Mouse (Mus musculus) heart, postnatal 0 days (tissue): ENCODE data around the gene BC004004. TPM values are rescaled to one million over a fixed set of nuclear protein-coding genes. Genes with fewer than 3 reads are reported as not detected.
A peak's percentile ranks its signal among the peaks of the same experiment; 100 is the strongest.
"Not testable (repeated sequence)": the region's sequence is repeated elsewhere in the genome, so short reads cannot be mapped to it uniquely, and the experiment has no call there.

Experiments used
- ATAC-seq: fragments of 200-750 bp; cut with Nextera tagmentation; 2 replicates; pipeline ENCODE4 v1.8.0; 2017; ENCODE audit warnings: low read depth, moderate number of reproducible peaks, moderate library complexity; ENCODE audit not compliant: insufficient read depth
- DNase-seq: peaks from one replicate; pipeline ENCODE4 v3.0.0-alpha.2; 2016; ENCODE audit warnings: low spot score
- H3K27ac ChIP-seq: fragments of 300-500 bp; sonication (generic); 2 replicates; pipeline ENCODE4 v1.5.1; 2014; ENCODE audit warnings: low read depth, mild to moderate bottlenecking
- H3K27me3 ChIP-seq: fragments of 300-500 bp; sonication (generic); 2 replicates; pipeline ENCODE4 v1.6.1; 2014; ENCODE audit warnings: low read length, mixed read lengths; ENCODE audit not compliant: control insufficient read depth, insufficient read depth
- H3K36me3 ChIP-seq: fragments of 300-500 bp; sonication (generic); replicated peaks from 2 replicates; pipeline ENCODE4 v1.6.1; 2014; ENCODE audit warnings: low read length, mixed read lengths; ENCODE audit not compliant: control insufficient read depth, insufficient read depth
- H3K4me1 ChIP-seq: fragments of 300-500 bp; sonication (generic); 2 replicates; pipeline ENCODE4 v1.6.1; 2014; ENCODE audit warnings: antibody characterized with exemption; ENCODE audit not compliant: control insufficient read depth, insufficient read depth
- H3K4me2 ChIP-seq: fragments of 300-500 bp; sonication (generic); 2 replicates; pipeline ENCODE4 v1.6.1; 2014; ENCODE audit warnings: low read depth, mild to moderate bottlenecking, low read length, moderate library complexity
- H3K4me3 ChIP-seq: fragments of 300-500 bp; sonication (generic); 2 replicates; pipeline ENCODE4 v1.5.1; 2014; ENCODE audit warnings: low read depth, low read length
- H3K9ac ChIP-seq: fragments of 300-500 bp; sonication (generic); replicated peaks from 2 replicates; pipeline ENCODE4 v1.6.1; 2014; ENCODE audit warnings: low read depth, low read length, mixed read lengths
- H3K9me3 ChIP-seq: fragments of 300-500 bp; sonication (generic); replicated peaks from 2 replicates; pipeline ENCODE4 v1.6.1; 2016; ENCODE audit warnings: low read length; ENCODE audit not compliant: control insufficient read depth
- CTCF ChIP-seq: IDR thresholded peaks from 2 replicates; pipeline ENCODE4 v1.5.1; 2016; ENCODE audit warnings: antibody characterized with exemption, control low read depth, low read depth
- EP300 ChIP-seq: IDR thresholded peaks from 2 replicates; pipeline ENCODE4 v1.6.1; 2016; ENCODE audit warnings: antibody characterized with exemption, low read depth
- WGBS: fragments of 180-500 bp; shearing (Covaris S2); extraction: QIAGEN DNeasy Blood & Tissue Kit; methylation state at CpG from one replicate; pipeline ENCODE4 v1.1.7; 2014; 5-methylcytosine and 5-hydroxymethylcytosine counted together
- polyA plus RNA-seq: library from polyadenylated mRNA; unstranded; fragments of >200 nt; fragmentation: Nextera tagmentation; extraction: Ambion mirVana; gene quantifications from 2 replicates; pipeline ENCODE4 v1.2.1, GENCODE M21; 2015
- total RNA-seq: library from RNA; depleted of rRNA; stranded (reverse); fragments of >200 nt; gene quantifications from 2 replicates; pipeline ENCODE4 v1.2.3, GENCODE M21; 2014; ENCODE audit warnings: low replicate concordance

The BC004004 gene
- total and polyA plus RNA-seq, 2 experiments from 2014 or later, result 140 to 234 TPM

- Histone ChIP-seq H3K9me3 (peaks cover 5% of the 10 kb centered on the region; the same call in 1 of the 2 replicates), H3K9ac (no peak overlapping the region), H3K36me3 (no peaks in the 10 kb centered on the region), H3K4me3 (no peak overlapping the region), H3K4me2 (no peak overlapping the region), H3K27me3 (no peaks in the 10 kb centered on the region), H3K4me1 (no peaks in the 10 kb centered on the region; the same call in 1 of the 2 replicates), H3K27ac (no peak overlapping the region)
- 80% methylated on average over 2 of the region's 2 CpGs for WGBS
- ATAC-seq (no peak), DNase-seq (no peak)
- TF ChIP-seq EP300 (no peak), CTCF (no peak)
Observed at GRCm38 (mm10) chr17:29312082-29312481, 43.5 kb downstream of the BC004004 start.

GRCm38 (mm10) chr17:29313300-29313699 is 44.7 kb downstream of the BC004004 start:
- no peak for ATAC-seq
- DNase-seq, result no peak
- H3K27me3 ChIP-seq, result no peaks in the 10 kb centered on the region
- no peaks in the 10 kb centered on the region; the same call in 1 of the 2 replicates for H3K4me1 ChIP-seq
- H3K9me3 ChIP-seq, result peaks cover 5% of the 10 kb centered on the region; the same call in 1 of the 2 replicates
- no peaks in the 10 kb centered on the region for H3K36me3 ChIP-seq
- H3K4me2 ChIP-seq, result no peak overlapping the region
- no peak overlapping the region for H3K9ac ChIP-seq
- no peak overlapping the region for H3K4me3 ChIP-seq
- TF ChIP-seq EP300 (no peak), CTCF (0 out of 2 replicates have a peak, but pooled peaks have one; percentile 13)
- H3K27ac ChIP-seq, result no peak overlapping the region

- no peak overlapping the region for H3K4me2 ChIP-seq
- H3K27me3 ChIP-seq, result peaks cover 4% of the 10 kb centered on the region; the same call in 1 of the 2 replicates
- peak overlapping the region; percentile 78 for H3K27ac ChIP-seq
- ATAC-seq, result peak; percentile 16; the same call in 1 of the 2 replicates
- TF ChIP-seq CTCF (no peak), EP300 (peak; percentile 32; the same call in 1 of the 2 replicates)
- WGBS, result 56% methylated on average over 9 of the region's 9 CpGs
- H3K4me1 ChIP-seq, result no peaks in the 10 kb centered on the region; the same call in 1 of the 2 replicates
- no peak overlapping the region for H3K9ac ChIP-seq
- H3K9me3 ChIP-seq, result peaks cover 5% of the 10 kb centered on the region; the same call in 1 of the 2 replicates
- no peak overlapping the region for H3K4me3 ChIP-seq
- H3K36me3 ChIP-seq, result no peaks in the 10 kb centered on the region
- peak; percentile 41 for DNase-seq
Observed at GRCm38 (mm10) chr17:29315672-29316465, 47.3 kb downstream of the BC004004 start.

GRCm38 (mm10) chr17:29316891-29317290 is 48.3 kb downstream of the BC004004 start:
- Histone ChIP-seq H3K4me2 (no peak overlapping the region), H3K9me3 (peaks cover 5% of the 10 kb centered on the region; the same call in 1 of the 2 replicates), H3K4me3 (no peak overlapping the region), H3K36me3 (no peaks in the 10 kb centered on the region), H3K27ac (peak overlapping the region; percentile 78), H3K9ac (no peak overlapping the region), H3K4me1 (no peaks in the 10 kb centered on the region; the same call in 1 of the 2 replicates), H3K27me3 (peaks cover 14% of the 10 kb centered on the region; the same call in 1 of the 2 replicates)
- DNase-seq (no peak), ATAC-seq (no peak)
- WGBS, result 50% methylated on average over 3 of the region's 3 CpGs
- TF ChIP-seq EP300 (no peak), CTCF (no peak)

- peaks cover 17% of the 10 kb centered on the region; the same call in 1 of the 2 replicates for H3K27me3 ChIP-seq
- ATAC-seq, H3K36me3 ChIP-seq, H3K9me3 ChIP-seq, H3K9ac ChIP-seq, H3K4me2 ChIP-seq, DNase-seq, H3K4me1 ChIP-seq, H3K4me3 ChIP-seq: not testable (repeated sequence)
- WGBS, result 93% methylated on average over 3 of the region's 3 CpGs
- H3K27ac ChIP-seq, result peak within 1 kb of the TSS; percentile 78
Observed at GRCm38 (mm10) chr17:29317380-29317779, 48.8 kb downstream of the BC004004 start, which contains the start of gene Pi16. Gene Pi16 (plus strand): TSS chr17:29317680.
